Mouse (Mus musculus): ENCODE measurements around the gene Dusp22. TPM values are rescaled to one million over a fixed set of nuclear protein-coding genes. Genes with fewer than 3 reads are reported as not detected.

Gene Dusp22
- polyA plus RNA-seq, 1 experiment: 26.7 TPM

GRCm38 (mm10) chr13:30713621-30714020 lies 53.8 kb downstream of the Dusp22 start:
- DNase-seq (ENCODE audit: extremely low spot score in 1 of 2, low spot score in 1 of 2): no peak

DNA sequence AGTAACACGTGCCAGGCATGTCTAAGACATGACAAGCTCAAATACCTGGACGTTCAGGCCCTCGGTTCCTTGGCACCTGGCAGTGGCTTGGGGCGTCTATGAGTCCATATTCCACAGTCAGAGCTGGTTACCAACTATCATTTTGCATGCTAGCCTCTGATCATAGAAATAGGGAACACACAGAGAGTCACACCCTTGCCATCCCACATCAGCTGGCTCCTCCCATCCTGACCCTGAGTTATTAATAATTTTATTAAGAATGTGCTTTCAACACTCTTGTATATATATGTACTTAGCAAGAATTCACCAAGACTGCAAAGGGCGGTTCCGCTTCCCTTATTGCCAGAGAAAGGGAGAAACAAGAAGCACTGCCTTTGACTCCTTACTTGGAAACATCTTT lies 54.8 kb downstream of the Dusp22 start:
- no peak for DNase-seq (ENCODE audit: extremely low spot score in 1 of 2, low spot score in 1 of 2)

DNA sequence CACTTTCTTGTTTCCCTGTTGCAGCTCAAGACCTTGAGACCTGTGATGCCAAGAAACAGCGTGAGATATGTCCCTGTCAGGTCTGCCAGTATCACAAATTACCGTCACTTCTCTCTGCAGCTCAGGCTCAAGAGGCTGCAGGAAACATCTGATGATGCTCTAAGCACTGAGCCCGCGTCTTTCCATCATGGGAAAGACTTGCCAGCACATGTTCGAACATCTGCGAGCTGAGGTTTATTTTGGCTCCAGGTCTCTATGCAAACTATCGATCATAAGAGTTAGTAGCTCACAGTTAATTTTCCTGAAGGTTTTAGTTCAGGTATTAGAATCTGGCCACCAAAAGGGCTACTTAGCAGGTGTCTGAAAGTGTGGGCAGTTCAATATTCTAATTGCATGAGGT lies 55.3 kb downstream of the Dusp22 start:
- no peak for DNase-seq (ENCODE audit: extremely low spot score in 1 of 2, low spot score in 1 of 2)

GRCm38 (mm10) chr13:30715573-30715972 lies 55.8 kb downstream of the Dusp22 start:
- no peak for DNase-seq (ENCODE audit: extremely low spot score in 1 of 2, low spot score in 1 of 2)

- no peak for DNase-seq (ENCODE audit: extremely low spot score in 1 of 2, low spot score in 1 of 2)
These were observed 56.8 kb downstream of the Dusp22 start for GRCm38 (mm10) chr13:30716611-30717010.

DNA sequence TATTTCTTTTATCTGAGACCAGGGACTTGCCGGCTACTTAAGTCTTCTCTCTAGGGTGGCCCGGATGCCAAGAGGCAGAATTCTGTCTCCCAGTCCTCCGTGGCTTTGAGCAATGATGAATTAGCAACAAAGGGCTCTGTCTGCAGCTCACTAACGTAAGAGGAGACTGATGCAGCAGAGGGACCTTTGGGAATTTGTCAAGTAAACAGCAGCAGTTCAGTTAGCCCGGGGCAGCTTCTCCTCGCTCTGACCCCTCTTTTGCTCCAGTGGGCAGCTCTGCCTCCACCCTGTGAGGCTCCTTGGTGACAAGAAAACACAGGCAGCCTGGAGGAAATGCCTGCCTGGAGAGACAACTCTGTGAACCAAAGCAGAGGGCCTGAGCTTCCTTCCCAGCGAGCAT lies 62.8 kb downstream of the Dusp22 start:
- DNase-seq (ENCODE audit: extremely low spot score in 1 of 2, low spot score in 1 of 2): no peak

GRCm38 (mm10) chr13:30723258-30723657 lies 63.5 kb downstream of the Dusp22 start:
- DNase-seq (ENCODE audit: extremely low spot score in 1 of 2, low spot score in 1 of 2): no peak

DNA sequence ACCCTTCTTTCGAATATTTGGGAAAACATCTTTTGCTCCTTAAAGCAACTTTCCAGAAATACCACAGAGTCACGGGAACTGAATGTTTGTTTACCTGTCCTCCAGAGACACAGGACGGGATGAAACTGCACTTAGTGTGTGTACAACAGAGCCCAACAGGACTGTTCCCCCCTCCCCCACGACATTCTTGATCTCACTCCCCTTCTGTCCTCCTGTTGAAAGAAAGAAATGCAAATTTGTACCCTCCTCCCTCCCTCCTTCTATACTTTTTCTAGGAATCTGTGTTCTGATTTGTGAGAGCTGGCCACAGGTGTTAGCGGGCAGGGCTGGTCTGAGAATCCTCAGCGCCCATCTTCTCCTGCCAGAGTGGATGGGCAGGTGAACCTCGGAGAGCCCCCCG lies 64.1 kb downstream of the Dusp22 start:
- no peak for DNase-seq (ENCODE audit: extremely low spot score in 1 of 2, low spot score in 1 of 2)

DNA sequence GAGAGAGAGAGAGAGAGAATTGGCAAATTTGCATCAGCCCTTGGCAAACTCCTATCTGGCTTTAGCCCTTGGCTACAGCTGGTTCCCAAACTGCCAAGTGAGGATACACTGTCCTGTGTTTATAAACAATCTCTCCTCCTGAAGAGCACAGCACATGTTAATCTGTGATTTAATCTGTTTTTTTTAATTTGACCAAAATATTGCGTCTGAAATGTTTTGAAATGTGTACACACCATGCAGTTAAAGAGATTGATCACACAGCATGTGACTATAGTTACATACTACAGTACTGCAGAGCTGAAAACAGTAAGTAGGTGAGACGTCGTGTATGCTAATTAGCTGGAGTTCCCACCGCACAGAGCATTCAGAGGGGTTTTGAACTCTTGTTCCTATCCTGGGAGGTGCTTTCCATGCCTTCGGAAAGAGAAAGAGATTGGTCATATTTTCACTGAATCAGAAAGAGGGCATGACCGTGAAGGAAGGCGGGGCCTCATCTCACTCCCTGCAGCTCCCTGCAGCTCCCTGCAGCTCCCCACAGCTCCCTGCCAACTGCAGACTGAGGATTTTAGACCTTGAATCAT lies 65.0 kb downstream of the Dusp22 start:
- DNase-seq (ENCODE audit: extremely low spot score in 1 of 2, low spot score in 1 of 2): no peak

DNA sequence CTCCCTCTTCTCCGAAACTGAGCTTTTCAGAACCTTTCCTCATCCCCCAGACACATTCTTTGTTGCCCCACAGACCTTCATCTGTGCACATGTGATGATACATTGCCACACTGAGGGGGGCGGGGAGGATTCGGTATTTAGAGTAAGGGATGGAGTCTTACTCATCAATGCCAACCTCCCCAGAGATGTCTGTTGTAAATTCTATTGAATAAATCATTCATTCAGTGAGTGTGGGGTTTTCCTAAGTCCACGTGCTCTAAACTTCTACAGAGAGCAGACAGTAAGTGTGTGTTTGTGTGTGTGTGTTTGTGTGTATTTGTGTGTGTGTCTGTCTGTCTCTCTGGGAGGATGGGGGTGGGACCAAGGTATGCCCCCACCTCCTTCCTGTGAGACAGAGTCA lies 67.1 kb downstream of the Dusp22 start:
- no peak for DNase-seq (ENCODE audit: extremely low spot score in 1 of 2, low spot score in 1 of 2)

GRCm38 (mm10) chr13:30728155-30728554 lies 68.4 kb downstream of the Dusp22 start:
- no peak for DNase-seq (ENCODE audit: extremely low spot score in 1 of 2, low spot score in 1 of 2)

- DNase-seq (ENCODE audit: extremely low spot score in 1 of 2, low spot score in 1 of 2): no peak
These were observed 69.4 kb downstream of the Dusp22 start for GRCm38 (mm10) chr13:30729245-30729644.

- no peak for DNase-seq (ENCODE audit: extremely low spot score in 1 of 2, low spot score in 1 of 2)
These were observed 70.5 kb downstream of the Dusp22 start for GRCm38 (mm10) chr13:30730104-30730793.

DNA sequence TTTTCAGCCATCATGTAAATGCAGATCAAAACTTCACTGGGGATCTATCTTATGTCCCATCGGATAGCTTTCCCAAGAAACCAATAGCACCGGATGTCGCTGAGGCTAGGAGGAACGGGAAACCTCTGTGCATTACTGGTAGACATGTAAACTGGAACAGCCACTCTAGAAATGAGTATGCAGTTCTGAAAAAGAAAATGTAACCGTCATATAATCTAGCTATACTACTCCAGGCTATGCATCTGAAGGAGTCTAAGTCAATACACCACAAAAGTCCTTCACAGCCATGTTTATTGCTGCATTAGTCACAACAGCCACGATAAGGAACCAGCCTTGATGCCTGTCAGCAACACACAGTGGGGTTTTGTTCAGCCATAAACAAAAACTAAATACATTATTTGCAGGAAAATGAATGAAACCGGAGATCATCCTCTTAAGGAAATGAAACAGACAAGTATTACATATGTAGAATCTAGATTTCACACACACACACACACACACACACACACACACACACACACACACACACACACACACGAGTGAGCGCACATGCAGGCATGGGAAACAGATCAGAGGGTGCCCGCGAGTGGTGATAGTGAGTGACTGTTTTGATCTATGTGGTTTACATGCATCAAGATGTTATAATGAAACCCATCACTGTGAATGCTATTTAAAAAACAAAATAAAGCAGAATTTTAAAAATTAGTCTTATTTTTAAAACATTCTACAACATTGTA lies 73.1 kb downstream of the Dusp22 start:
- DNase-seq (ENCODE audit: extremely low spot score in 1 of 2, low spot score in 1 of 2): no peak

GRCm38 (mm10) chr13:30736721-30737120 lies 76.9 kb downstream of the Dusp22 start:
- no peak for DNase-seq (ENCODE audit: extremely low spot score in 1 of 2, low spot score in 1 of 2)

DNA sequence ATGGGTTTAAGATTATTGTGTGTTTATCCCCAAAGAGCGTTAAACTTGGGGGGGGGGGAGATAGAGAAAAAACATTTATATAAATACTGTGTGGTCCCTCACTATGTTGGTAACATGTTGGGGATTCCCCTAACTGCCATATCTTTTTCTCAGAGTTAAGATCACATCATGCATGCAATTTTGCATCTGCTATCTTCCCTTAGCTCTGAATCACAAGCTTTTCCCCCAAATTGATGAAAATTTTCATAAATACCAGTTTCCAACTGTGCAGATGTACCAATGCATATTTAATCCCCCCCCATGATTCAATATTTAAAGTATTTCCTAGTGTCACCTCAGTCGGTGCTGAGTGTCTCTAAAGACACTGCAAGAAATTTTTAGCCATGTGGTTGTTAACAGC lies 77.5 kb downstream of the Dusp22 start:
- DNase-seq (ENCODE audit: extremely low spot score in 1 of 2, low spot score in 1 of 2): no peak

DNA sequence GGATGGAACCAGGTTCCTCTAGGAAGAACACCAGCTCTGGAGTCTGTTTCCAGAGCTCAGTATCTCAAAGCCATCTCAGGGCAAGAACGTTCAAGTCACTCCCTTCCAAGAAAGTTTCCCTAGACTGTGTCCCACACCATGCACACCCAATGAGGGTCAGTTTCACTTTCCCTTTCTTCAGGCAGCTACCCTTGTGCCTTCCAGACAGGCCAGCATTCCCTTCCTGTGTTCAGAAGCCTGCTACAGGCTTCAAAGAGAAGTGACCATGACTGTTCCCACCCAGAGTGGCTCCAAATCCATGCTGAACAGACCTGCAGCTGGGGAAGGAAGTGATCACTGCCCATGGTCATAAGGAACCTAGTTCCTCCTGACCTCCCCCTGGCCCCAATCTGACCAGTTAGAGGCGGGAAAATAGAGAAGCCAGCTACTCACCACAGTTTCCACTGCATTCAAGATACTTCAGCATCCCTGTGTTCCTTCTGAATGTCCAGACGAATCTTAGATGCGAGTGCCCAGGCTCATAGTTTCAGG lies 78.6 kb downstream of the Dusp22 start:
- no peak for DNase-seq (ENCODE audit: extremely low spot score in 1 of 2, low spot score in 1 of 2)

DNA sequence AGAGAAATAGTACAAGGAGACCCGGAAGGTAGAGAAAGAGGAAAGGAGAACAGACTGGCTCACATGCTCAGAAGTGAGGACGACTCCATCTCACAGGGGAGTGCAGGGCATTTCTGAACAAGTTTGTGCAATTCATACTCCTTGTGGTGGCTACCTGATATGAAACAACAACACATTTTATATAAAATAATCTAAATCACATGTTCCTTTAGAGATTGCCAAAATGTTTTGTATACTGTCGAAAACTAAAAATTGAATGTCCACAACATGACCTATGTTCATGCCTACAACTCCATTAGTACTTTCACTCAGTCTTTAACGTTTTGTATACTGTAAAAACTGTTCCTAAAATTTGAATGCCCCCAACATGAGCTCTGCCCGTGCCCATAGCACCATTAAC lies 81.4 kb downstream of the Dusp22 start:
- no peak for DNase-seq (ENCODE audit: extremely low spot score in 1 of 2, low spot score in 1 of 2)

DNA sequence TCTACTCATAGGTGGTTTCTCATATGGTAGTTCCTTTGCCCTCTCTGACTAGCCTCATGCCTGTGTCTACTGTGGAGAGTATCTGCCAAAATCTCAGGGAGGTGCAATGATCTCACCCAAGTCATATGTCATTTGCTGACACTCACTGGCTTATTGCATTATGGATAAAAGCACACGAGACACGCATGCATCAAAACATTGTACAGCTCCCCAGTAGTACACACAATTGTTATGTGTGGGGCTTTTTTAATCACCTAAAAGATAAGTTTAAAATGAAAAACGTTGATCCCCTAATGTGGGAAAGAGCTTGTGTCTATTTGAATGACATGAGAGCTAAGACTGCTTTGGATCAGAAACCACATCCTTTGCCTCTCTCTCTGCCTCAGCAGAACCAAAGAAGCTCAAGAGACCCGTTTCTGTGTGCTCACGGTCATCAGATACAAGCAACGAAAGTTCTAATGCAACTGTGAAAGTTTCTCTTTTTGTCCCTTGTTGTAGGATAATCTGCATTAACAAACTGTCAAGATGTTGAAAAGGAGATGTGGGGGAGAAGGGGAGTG lies 82.7 kb downstream of the Dusp22 start:
- no peak for DNase-seq (ENCODE audit: extremely low spot score in 1 of 2, low spot score in 1 of 2)

DNA sequence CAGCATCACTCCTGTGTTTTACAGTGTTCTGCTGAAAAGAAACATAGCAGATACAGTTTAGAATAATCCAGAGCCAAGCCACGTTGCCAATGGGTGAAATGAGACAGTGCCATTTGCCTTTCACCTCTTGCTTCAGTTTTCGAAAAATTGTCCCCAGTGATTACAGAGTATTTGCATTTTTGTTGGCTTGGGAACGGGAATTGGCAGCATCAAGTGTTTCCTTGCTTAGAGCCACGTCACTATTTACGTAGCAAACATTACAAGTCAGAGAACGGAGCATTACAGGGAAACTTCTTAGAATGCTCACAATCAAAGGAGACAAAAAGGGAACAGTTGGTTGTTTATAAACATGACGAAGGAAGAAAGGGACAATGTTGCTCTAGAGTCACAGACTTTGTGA lies 85.3 kb downstream of the Dusp22 start:
- no peak for DNase-seq (ENCODE audit: extremely low spot score in 1 of 2, low spot score in 1 of 2)

- DNase-seq (ENCODE audit: extremely low spot score in 1 of 2, low spot score in 1 of 2): no peak
These were observed 87.3 kb downstream of the Dusp22 start for GRCm38 (mm10) chr13:30747068-30747467.

Data from frontal cortex, adult 2 months (tissue).